Mouse (Mus musculus): ENCODE data around the gene Fbxo42. TPM values are rescaled to one million over a fixed set of nuclear protein-coding genes. Genes with fewer than 3 reads are reported as not detected.
A peak's percentile ranks its signal among the peaks of the same experiment; 100 is the strongest.

Fbxo42 gene
- polyA plus RNA-seq, 1 experiment from 2014 or later: 26.8 TPM

GRCm38 (mm10) chr4:141244401-141244800, 96.7 kb downstream of the Fbxo42 start:
- H3K4me2 ChIP-seq (replicated peaks; ENCODE audit: low read depth, low read length): peak overlapping the region; percentile 30
- H3K9ac ChIP-seq (ENCODE audit: low read depth, low read length): peak overlapping the region; percentile 31; the same call in 1 of the 2 replicates
- 62% methylated on average over 5 of the region's 5 CpGs for WGBS
- H3K27me3 ChIP-seq (ENCODE audit: control insufficient read depth, insufficient read depth, low read length): peaks cover 59% of the 10 kb centered on the region
- peaks cover 59% of the 10 kb centered on the region for H3K4me1 ChIP-seq (ENCODE audit: control insufficient read depth, insufficient read depth, low read length)
- H3K9me3 ChIP-seq (ENCODE audit: control insufficient read depth, low read length): no peaks in the 10 kb centered on the region
- H3K27ac ChIP-seq (ENCODE audit: low read depth, low read length): peak overlapping the region; percentile 67
- peak overlapping the region; percentile 10; the same call in 1 of the 2 replicates for H3K4me3 ChIP-seq (ENCODE audit: low read length)
- no peak for ATAC-seq (ENCODE audit: low FRiP score, low TSS enrichment)
- no peaks in the 10 kb centered on the region for H3K36me3 ChIP-seq (ENCODE audit: control insufficient read depth, insufficient read depth, low read length)

GRCm38 (mm10) chr4:141244931-141245425, 97.3 kb downstream of the Fbxo42 start:
- peak overlapping the region; percentile 31; the same call in 1 of the 2 replicates for H3K9ac ChIP-seq (ENCODE audit: low read depth, low read length)
- 34% methylated on average over 9 of the region's 9 CpGs for WGBS
- H3K4me1 ChIP-seq (ENCODE audit: control insufficient read depth, insufficient read depth, low read length): peaks cover 55% of the 10 kb centered on the region
- H3K36me3 ChIP-seq (ENCODE audit: control insufficient read depth, insufficient read depth, low read length): no peaks in the 10 kb centered on the region
- peak overlapping the region; percentile 30 for H3K4me2 ChIP-seq (replicated peaks; ENCODE audit: low read depth, low read length)
- H3K9me3 ChIP-seq (ENCODE audit: control insufficient read depth, low read length): no peaks in the 10 kb centered on the region
- peaks cover 60% of the 10 kb centered on the region for H3K27me3 ChIP-seq (ENCODE audit: control insufficient read depth, insufficient read depth, low read length)
- ATAC-seq (ENCODE audit: low FRiP score, low TSS enrichment): no peak
- H3K27ac ChIP-seq (ENCODE audit: low read depth, low read length): peak overlapping the region; percentile 67
- peak overlapping the region; percentile 10 for H3K4me3 ChIP-seq (ENCODE audit: low read length)

- Histone ChIP-seq H3K9ac (ENCODE audit: low read depth, low read length) (no peak overlapping the region), H3K4me3 (ENCODE audit: low read length) (no peak overlapping the region), H3K4me2 (replicated peaks; ENCODE audit: low read depth, low read length) (peak overlapping the region; percentile 75; the same call in 1 of the 2 replicates), H3K4me1 (ENCODE audit: control insufficient read depth, insufficient read depth, low read length) (peaks cover 54% of the 10 kb centered on the region), H3K27ac (ENCODE audit: low read depth, low read length) (no peak overlapping the region), H3K9me3 (ENCODE audit: control insufficient read depth, low read length) (no peaks in the 10 kb centered on the region), H3K27me3 (ENCODE audit: control insufficient read depth, insufficient read depth, low read length) (peaks cover 58% of the 10 kb centered on the region), H3K36me3 (ENCODE audit: control insufficient read depth, insufficient read depth, low read length) (no peaks in the 10 kb centered on the region)
- WGBS: 28% methylated on average over 24 of the region's 24 CpGs
- no peak for ATAC-seq (ENCODE audit: low FRiP score, low TSS enrichment)
Measured at GRCm38 (mm10) chr4:141246089-141246997, 98.6 kb downstream of the Fbxo42 start.

- Histone ChIP-seq H3K4me2 (replicated peaks; ENCODE audit: low read depth, low read length) (peak overlapping the region; percentile 75), H3K27ac (ENCODE audit: low read depth, low read length) (no peak overlapping the region), H3K4me1 (ENCODE audit: control insufficient read depth, insufficient read depth, low read length) (peaks cover 49% of the 10 kb centered on the region), H3K9ac (ENCODE audit: low read depth, low read length) (peak overlapping the region; percentile 44; the same call in 1 of the 2 replicates), H3K4me3 (ENCODE audit: low read length) (peak overlapping the region; percentile 46), H3K36me3 (ENCODE audit: control insufficient read depth, insufficient read depth, low read length) (no peaks in the 10 kb centered on the region), H3K27me3 (ENCODE audit: control insufficient read depth, insufficient read depth, low read length) (peaks cover 52% of the 10 kb centered on the region), H3K9me3 (ENCODE audit: control insufficient read depth, low read length) (no peaks in the 10 kb centered on the region)
- no peak for ATAC-seq (ENCODE audit: low FRiP score, low TSS enrichment)
- WGBS: 8% methylated on average over 17 of the region's 17 CpGs
Measured at GRCm38 (mm10) chr4:141246998-141247350, 99.3 kb downstream of the Fbxo42 start.

GRCm38 (mm10) chr4:141247776-141248613, 100.3 kb downstream of the Fbxo42 start:
- no peaks in the 10 kb centered on the region for H3K36me3 ChIP-seq (ENCODE audit: control insufficient read depth, insufficient read depth, low read length)
- 1% methylated on average over 59 of the region's 60 CpGs for WGBS
- H3K27ac ChIP-seq (ENCODE audit: low read depth, low read length): no peak overlapping the region
- H3K27me3 ChIP-seq (ENCODE audit: control insufficient read depth, insufficient read depth, low read length): peaks cover 51% of the 10 kb centered on the region
- peak; percentile 55 for ATAC-seq (ENCODE audit: low FRiP score, low TSS enrichment)
- H3K4me2 ChIP-seq (replicated peaks; ENCODE audit: low read depth, low read length): peak overlapping the region; percentile 75
- H3K4me3 ChIP-seq (ENCODE audit: low read length): peak overlapping the region; percentile 46
- H3K9ac ChIP-seq (ENCODE audit: low read depth, low read length): peak overlapping the region; percentile 44; the same call in 1 of the 2 replicates
- H3K9me3 ChIP-seq (ENCODE audit: control insufficient read depth, low read length): no peaks in the 10 kb centered on the region
- H3K4me1 ChIP-seq (ENCODE audit: control insufficient read depth, insufficient read depth, low read length): peaks cover 38% of the 10 kb centered on the region

- Histone ChIP-seq H3K27me3 (ENCODE audit: control insufficient read depth, insufficient read depth, low read length) (peaks cover 48% of the 10 kb centered on the region), H3K4me1 (ENCODE audit: control insufficient read depth, insufficient read depth, low read length) (peaks cover 32% of the 10 kb centered on the region), H3K36me3 (ENCODE audit: control insufficient read depth, insufficient read depth, low read length) (no peaks in the 10 kb centered on the region), H3K9ac (ENCODE audit: low read depth, low read length) (no peak overlapping the region; the same call in 1 of the 2 replicates), H3K27ac (ENCODE audit: low read depth, low read length) (no peak overlapping the region), H3K4me2 (replicated peaks; ENCODE audit: low read depth, low read length) (0 out of 2 replicates have a peak overlapping the region, but pooled peaks have one; percentile 75), H3K9me3 (ENCODE audit: control insufficient read depth, low read length) (no peaks in the 10 kb centered on the region), H3K4me3 (ENCODE audit: low read length) (peak overlapping the region; percentile 46; the same call in 1 of the 2 replicates)
- 9% methylated on average over 11 of the region's 11 CpGs for WGBS
- ATAC-seq (ENCODE audit: low FRiP score, low TSS enrichment): peak; percentile 26
Measured at GRCm38 (mm10) chr4:141248614-141248978, 100.9 kb downstream of the Fbxo42 start.

GRCm38 (mm10) chr4:141249383-141249782, 101.7 kb downstream of the Fbxo42 start:
- Histone ChIP-seq H3K9ac (ENCODE audit: low read depth, low read length) (no peak overlapping the region), H3K4me3 (ENCODE audit: low read length) (no peak overlapping the region), H3K27me3 (ENCODE audit: control insufficient read depth, insufficient read depth, low read length) (peaks cover 44% of the 10 kb centered on the region), H3K36me3 (ENCODE audit: control insufficient read depth, insufficient read depth, low read length) (no peaks in the 10 kb centered on the region), H3K4me2 (replicated peaks; ENCODE audit: low read depth, low read length) (no peak overlapping the region), H3K27ac (ENCODE audit: low read depth, low read length) (no peak overlapping the region), H3K4me1 (ENCODE audit: control insufficient read depth, insufficient read depth, low read length) (peaks cover 30% of the 10 kb centered on the region), H3K9me3 (ENCODE audit: control insufficient read depth, low read length) (no peaks in the 10 kb centered on the region)
- 83% methylated on average over 11 of the region's 11 CpGs for WGBS
- no peak for ATAC-seq (ENCODE audit: low FRiP score, low TSS enrichment)

- Histone ChIP-seq H3K4me1 (ENCODE audit: control insufficient read depth, insufficient read depth, low read length) (peaks cover 24% of the 10 kb centered on the region), H3K27ac (ENCODE audit: low read depth, low read length) (no peak overlapping the region), H3K9ac (ENCODE audit: low read depth, low read length) (no peak overlapping the region), H3K36me3 (ENCODE audit: control insufficient read depth, insufficient read depth, low read length) (no peaks in the 10 kb centered on the region), H3K4me2 (replicated peaks; ENCODE audit: low read depth, low read length) (no peak overlapping the region), H3K9me3 (ENCODE audit: control insufficient read depth, low read length) (no peaks in the 10 kb centered on the region), H3K27me3 (ENCODE audit: control insufficient read depth, insufficient read depth, low read length) (peaks cover 34% of the 10 kb centered on the region), H3K4me3 (ENCODE audit: low read length) (no peak overlapping the region)
- ATAC-seq (ENCODE audit: low FRiP score, low TSS enrichment): no peak
- WGBS: 82% methylated on average over 8 of the region's 8 CpGs
Measured at GRCm38 (mm10) chr4:141251071-141251470, 103.4 kb downstream of the Fbxo42 start.

Measured in kidney, embryonic 14.5 days (tissue).